Mouse (Mus musculus): ENCODE data around the gene Ms4a6c.

- TF ChIP-seq CTCF (IDR thresholded peaks at IDR 0.05; ENCODE audit: borderline replicate concordance, insufficient read depth, low read depth, low read length): no peak
- TF ChIP-seq POLR2A (IDR thresholded peaks at IDR 0.05; ENCODE audit: borderline replicate concordance, insufficient read depth, low read length): no peak
Measured at GRCm38 (mm10) chr19:11485266-11485665, 16.1 kb downstream of the Ms4a6c start.

All from cerebellum, adult 2 months (tissue).